Mouse (Mus musculus): ENCODE measurements around the gene Ssbp4. TPM values are rescaled to one million over a fixed set of nuclear protein-coding genes. Genes with fewer than 3 reads are reported as not detected.

Gene Ssbp4
- polyA plus RNA-seq, 1 experiment from 2014 or later: 121 TPM

DNA sequence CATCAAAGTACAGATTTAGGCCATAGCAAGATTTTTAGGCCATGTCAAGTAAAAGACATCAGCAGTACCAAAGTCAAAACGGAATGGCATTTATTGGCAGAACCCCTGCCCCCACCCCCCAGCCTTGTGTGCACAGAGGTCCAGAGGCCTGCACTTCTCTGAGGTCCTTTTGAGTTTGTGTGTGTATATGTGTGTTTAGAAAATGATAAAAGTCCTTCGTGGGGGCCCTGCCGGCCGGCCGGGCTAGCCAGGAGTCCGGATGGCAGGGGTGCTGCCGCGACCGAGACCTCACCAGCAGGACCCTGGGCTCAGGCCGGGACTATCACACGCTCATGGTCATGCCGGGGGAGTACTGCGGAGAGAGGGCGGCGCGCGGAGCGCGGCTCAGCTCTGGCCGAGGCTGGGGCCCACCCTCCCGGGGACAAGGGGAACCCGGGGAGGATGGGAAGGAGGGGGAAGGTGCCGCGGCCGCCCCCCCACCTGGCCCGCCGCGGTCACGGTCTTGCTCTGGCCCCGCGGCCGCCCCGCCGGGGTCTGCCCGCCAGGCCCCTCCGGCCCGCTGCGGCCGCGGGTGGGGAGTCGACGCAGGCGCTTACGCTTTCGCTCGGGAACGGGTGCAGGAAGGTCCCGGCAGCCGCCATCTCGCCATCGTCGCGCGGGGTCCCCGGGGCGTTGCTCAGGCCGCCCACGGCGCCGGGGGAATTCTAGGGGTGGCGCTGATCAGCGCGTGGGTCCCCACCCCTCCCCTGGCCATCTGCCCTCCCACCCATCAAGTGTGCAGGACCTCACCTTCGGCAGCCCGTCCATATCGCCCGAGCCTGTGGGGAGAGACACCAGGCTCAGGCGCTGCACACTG is 11.0 kb downstream of the Ssbp4 start:
- WGBS: 10% methylated on average over 62 of the region's 68 CpGs
- Histone ChIP-seq H3K9ac (replicated peaks; ENCODE audit: low read depth, low read length) (peak overlapping the region; percentile 54), H3K36me3 (ENCODE audit: control insufficient read depth, insufficient read depth) (no peaks in the 10 kb centered on the region; the same call in 1 of the 2 replicates), H3K4me2 (ENCODE audit: low read length) (peak overlapping the region; percentile 87), H3K4me1 (replicated peaks; ENCODE audit: control insufficient read depth, insufficient read depth, low read length) (peaks cover 56% of the 10 kb centered on the region), H3K4me3 (replicated peaks; ENCODE audit: low read length) (peak overlapping the region; percentile 53), H3K27ac (ENCODE audit: low read length) (no peak overlapping the region), H3K9me3 (ENCODE audit: control insufficient read depth, low read length) (no peaks in the 10 kb centered on the region), H3K27me3 (replicated peaks; ENCODE audit: control insufficient read depth, insufficient read depth, low read length) (no peaks in the 10 kb centered on the region)
- ATAC-seq: no peak

DNA sequence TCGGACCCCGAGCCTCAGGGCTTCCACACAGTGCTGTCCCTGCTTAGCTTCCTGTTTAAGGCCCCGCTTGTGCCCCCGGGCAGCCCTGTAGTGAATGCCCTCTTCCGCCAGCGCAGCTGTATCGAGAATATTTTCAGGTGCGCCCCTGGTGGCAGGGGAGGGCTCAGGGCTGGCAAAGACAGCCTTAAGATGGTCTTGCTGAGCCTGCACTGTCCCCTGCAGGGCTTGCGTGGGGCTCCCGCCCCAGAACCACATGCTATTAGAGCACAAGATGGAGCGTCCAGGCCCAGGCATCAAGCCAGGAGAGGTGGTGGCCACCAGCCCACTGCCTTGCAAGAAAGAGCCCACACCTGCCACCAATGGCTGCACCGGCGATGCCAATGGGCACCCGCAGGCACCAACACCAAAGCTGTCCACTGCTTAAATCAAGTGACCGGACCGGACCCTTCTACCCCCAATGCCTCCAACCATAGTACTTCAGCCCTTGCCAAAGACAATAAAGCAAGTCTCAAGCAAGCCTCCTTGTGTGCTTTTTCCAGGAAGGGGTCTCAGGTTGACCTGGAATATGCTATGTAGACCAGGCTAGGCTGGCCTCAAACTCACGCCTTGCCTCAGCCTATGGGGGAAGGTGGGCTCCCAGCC is 11.8 kb downstream of the Ssbp4 start:
- Histone ChIP-seq H3K4me1 (replicated peaks; ENCODE audit: control insufficient read depth, insufficient read depth, low read length) (peaks cover 54% of the 10 kb centered on the region), H3K27ac (ENCODE audit: low read length) (no peak overlapping the region), H3K9me3 (ENCODE audit: control insufficient read depth, low read length) (no peaks in the 10 kb centered on the region), H3K27me3 (replicated peaks; ENCODE audit: control insufficient read depth, insufficient read depth, low read length) (no peaks in the 10 kb centered on the region), H3K4me3 (replicated peaks; ENCODE audit: low read length) (peak overlapping the region; percentile 53; the same call in 1 of the 2 replicates), H3K9ac (replicated peaks; ENCODE audit: low read depth, low read length) (peak overlapping the region; percentile 54; the same call in 1 of the 2 replicates), H3K36me3 (ENCODE audit: control insufficient read depth, insufficient read depth) (no peaks in the 10 kb centered on the region), H3K4me2 (ENCODE audit: low read length) (peak overlapping the region; percentile 87; the same call in 1 of the 2 replicates)
- whole genome bisulfite sequencing: 73% methylated on average over 17 of the region's 17 CpGs
- ATAC-seq: no peak

DNA sequence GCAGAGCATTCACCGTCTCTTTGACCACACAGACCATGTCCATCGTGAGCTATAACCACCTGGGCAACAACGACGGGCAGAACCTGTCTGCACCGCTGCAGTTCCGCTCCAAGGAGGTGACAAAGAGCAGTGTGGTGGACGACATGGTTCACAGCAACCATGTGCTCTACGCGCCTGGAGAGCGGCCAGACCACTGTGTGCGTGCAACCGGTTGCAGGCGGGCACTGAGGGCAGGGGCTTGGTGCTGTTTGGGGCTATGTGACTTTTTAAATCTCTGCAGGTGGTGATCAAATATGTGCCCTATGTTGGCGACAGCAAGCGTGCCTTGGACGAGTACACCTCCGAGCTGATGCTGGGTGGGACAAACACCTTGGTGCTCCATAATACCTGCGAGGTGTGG is 12.5 kb downstream of the Ssbp4 start:
- ATAC-seq: no peak
- no peaks in the 10 kb centered on the region for H3K9me3 ChIP-seq (ENCODE audit: control insufficient read depth, low read length)
- H3K4me1 ChIP-seq (replicated peaks; ENCODE audit: control insufficient read depth, insufficient read depth, low read length): peaks cover 48% of the 10 kb centered on the region
- H3K4me2 ChIP-seq (ENCODE audit: low read length): no peak overlapping the region
- WGBS: 91% methylated on average over 18 of the region's 18 CpGs
- no peak overlapping the region for H3K4me3 ChIP-seq (replicated peaks; ENCODE audit: low read length)
- H3K27ac ChIP-seq (ENCODE audit: low read length): no peak overlapping the region
- no peaks in the 10 kb centered on the region for H3K27me3 ChIP-seq (replicated peaks; ENCODE audit: control insufficient read depth, insufficient read depth, low read length)
- H3K36me3 ChIP-seq (ENCODE audit: control insufficient read depth, insufficient read depth): no peaks in the 10 kb centered on the region
- H3K9ac ChIP-seq (replicated peaks; ENCODE audit: low read depth, low read length): no peak overlapping the region

DNA sequence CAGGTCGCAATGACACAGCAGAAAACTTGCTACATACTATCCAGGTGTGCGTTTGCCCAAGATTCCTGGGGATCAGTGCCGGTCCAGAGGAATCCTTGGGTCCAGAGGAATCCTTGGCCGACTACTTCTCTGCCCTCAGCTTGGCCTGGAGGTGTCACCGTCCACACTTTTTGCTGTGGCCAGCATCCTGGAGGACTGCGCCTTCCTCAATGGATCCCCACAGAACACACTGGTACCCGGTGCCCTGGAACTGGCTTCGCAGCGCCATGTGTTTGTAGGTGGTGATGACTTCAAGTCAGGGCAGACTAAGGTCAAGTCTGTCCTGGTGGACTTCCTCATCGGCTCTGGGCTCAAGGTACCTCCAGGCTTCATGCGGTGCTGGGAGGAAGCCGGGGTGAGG is 12.9 kb downstream of the Ssbp4 start:
- no peak for ATAC-seq
- H3K9ac ChIP-seq (replicated peaks; ENCODE audit: low read depth, low read length): no peak overlapping the region
- H3K27ac ChIP-seq (ENCODE audit: low read length): no peak overlapping the region
- H3K4me1 ChIP-seq (replicated peaks; ENCODE audit: control insufficient read depth, insufficient read depth, low read length): peaks cover 44% of the 10 kb centered on the region
- H3K9me3 ChIP-seq (ENCODE audit: control insufficient read depth, low read length): no peaks in the 10 kb centered on the region
- no peaks in the 10 kb centered on the region for H3K27me3 ChIP-seq (replicated peaks; ENCODE audit: control insufficient read depth, insufficient read depth, low read length)
- no peak overlapping the region for H3K4me3 ChIP-seq (replicated peaks; ENCODE audit: low read length)
- no peak overlapping the region for H3K4me2 ChIP-seq (ENCODE audit: low read length)
- WGBS: 93% methylated on average over 12 of the region's 12 CpGs
- no peaks in the 10 kb centered on the region for H3K36me3 ChIP-seq (ENCODE audit: control insufficient read depth, insufficient read depth)

DNA sequence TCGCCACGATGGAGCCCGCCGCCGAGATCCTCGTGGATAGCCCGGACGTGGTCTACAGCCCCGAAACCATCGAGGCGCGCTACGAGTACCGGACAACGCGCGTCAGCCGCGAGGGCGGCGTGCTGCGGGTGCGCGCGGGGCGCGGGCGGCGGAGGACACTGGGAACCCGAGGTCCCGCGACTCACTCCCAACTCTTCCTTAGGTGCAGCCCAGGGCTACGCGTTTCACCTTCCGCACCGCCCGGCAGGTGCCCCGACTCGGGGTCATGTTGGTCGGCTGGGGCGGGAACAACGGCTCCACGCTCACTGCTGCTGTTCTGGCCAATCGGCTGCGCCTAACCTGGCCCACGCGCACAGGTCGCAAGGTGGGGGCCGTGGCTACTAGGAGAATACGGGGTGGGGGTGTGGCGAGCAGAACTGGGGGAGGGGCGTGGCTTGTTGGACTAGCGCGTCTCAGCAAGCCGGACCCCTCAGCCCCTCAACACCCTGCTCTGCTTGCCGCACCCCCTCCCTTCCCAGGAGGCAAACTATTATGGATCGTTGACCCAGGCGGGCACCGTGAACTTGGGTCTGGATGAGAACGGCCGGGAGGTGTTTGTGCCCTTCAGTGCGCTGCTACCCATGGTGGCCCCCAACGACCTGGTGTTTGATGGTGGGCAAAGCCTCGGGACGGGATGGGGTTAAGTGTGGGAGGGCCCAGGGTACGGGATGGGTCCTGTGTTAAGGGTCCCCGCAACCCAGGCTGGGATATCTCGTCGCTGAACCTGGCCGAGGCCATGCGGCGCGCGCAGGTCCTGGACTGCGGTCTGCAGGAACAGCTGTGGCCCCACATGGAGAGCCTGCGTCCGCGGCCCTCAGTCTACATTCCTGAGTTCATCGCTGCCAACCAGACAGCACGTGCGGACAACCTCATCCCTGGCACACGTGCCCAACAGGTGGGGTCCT is 13.8 kb downstream of the Ssbp4 start:
- Histone ChIP-seq H3K9me3 (ENCODE audit: control insufficient read depth, low read length) (no peaks in the 10 kb centered on the region), H3K4me3 (replicated peaks; ENCODE audit: low read length) (peak overlapping the region; percentile 67), H3K27ac (ENCODE audit: low read length) (no peak overlapping the region), H3K36me3 (ENCODE audit: control insufficient read depth, insufficient read depth) (0 out of 2 replicates have a peak, but pooled peaks cover 2% of the 10 kb centered on the region), H3K27me3 (replicated peaks; ENCODE audit: control insufficient read depth, insufficient read depth, low read length) (no peaks in the 10 kb centered on the region), H3K4me1 (replicated peaks; ENCODE audit: control insufficient read depth, insufficient read depth, low read length) (peaks cover 39% of the 10 kb centered on the region), H3K9ac (replicated peaks; ENCODE audit: low read depth, low read length) (peak overlapping the region; percentile 59), H3K4me2 (ENCODE audit: low read length) (peak overlapping the region; percentile 88)
- WGBS: 10% methylated on average over 82 of the region's 82 CpGs
- ATAC-seq: peak; percentile 9

DNA sequence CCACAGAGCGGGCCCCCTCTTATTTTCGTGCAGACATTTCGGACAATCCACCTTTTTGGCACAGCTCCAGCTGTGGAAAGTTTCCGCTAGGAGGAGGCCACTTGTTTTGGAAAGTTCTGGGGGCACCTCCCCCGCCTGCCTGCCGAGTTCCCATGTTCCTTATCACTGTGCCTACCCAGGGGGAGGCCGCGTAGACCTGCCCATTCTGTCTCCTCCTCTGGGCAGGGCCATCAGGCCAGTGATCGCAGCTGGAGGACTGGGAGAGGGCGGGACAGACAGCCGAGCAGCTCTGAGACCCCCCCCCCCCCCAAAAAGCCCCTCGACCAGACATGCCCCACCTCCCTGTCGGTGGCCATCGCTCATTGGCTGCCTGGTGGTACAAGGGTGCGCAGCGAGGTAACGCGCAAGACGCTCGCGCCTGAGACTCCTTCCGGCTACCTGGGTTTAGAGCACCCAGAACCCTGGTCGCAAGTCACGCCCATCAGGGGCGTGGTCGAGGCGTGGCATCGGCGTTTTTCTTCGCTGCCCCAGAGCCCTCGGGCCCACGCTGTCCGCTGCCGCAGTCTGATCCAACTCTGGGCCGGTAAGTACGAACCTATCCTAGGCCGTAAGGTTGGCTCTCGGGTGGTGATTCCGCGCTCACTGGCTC is 14.6 kb downstream of the Ssbp4 start, which contains the start of gene Isyna1:
Gene Isyna1, plus strand, starts transcription at position 413 of the 649 bp plus-strand sequence.
- Histone ChIP-seq H3K9me3 (ENCODE audit: control insufficient read depth, low read length) (no peaks in the 10 kb centered on the region), H3K4me3 (replicated peaks; ENCODE audit: low read length) (peak within 1 kb of the TSS; percentile 67), H3K27ac (ENCODE audit: low read length) (no peak within 1 kb of the TSS), H3K36me3 (ENCODE audit: control insufficient read depth, insufficient read depth) (0 out of 2 replicates have a peak, but pooled peaks cover 4% of the 10 kb centered on the region), H3K27me3 (replicated peaks; ENCODE audit: control insufficient read depth, insufficient read depth, low read length) (no peaks in the 10 kb centered on the region), H3K4me1 (replicated peaks; ENCODE audit: control insufficient read depth, insufficient read depth, low read length) (peaks cover 39% of the 10 kb centered on the region), H3K4me2 (ENCODE audit: low read length) (peak within 1 kb of the TSS; percentile 88), H3K9ac (replicated peaks; ENCODE audit: low read depth, low read length) (peak within 1 kb of the TSS; percentile 59)
- WGBS: under 1% methylated on average over 40 of the region's 40 CpGs
- peak; percentile 79 for ATAC-seq

DNA sequence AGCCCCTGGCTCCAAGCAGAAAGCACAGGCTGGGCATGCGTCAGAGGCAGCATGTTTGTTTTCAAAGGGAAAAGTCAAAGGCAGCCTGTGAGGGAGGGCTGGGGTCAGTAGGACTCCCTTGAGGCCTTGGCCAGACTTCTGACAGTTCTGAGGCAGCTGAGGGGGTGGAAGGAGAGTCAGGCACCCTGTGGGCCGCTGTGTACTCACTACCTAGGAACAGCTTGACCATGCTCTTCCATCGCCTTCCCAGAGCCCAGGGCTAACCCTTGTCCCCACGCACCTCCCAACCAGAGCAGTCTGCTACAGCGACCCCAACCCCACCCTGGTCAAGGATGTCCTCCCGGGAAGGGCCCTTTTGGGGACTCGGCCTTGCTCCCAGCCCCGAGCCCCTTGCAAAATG is 15.5 kb downstream of the Ssbp4 start:
- Histone ChIP-seq H3K9me3 (ENCODE audit: control insufficient read depth, low read length) (no peaks in the 10 kb centered on the region), H3K9ac (replicated peaks; ENCODE audit: low read depth, low read length) (no peak overlapping the region), H3K4me1 (replicated peaks; ENCODE audit: control insufficient read depth, insufficient read depth, low read length) (peaks cover 30% of the 10 kb centered on the region), H3K27ac (ENCODE audit: low read length) (no peak overlapping the region), H3K27me3 (replicated peaks; ENCODE audit: control insufficient read depth, insufficient read depth, low read length) (no peaks in the 10 kb centered on the region), H3K36me3 (ENCODE audit: control insufficient read depth, insufficient read depth) (0 out of 2 replicates have a peak, but pooled peaks cover 4% of the 10 kb centered on the region), H3K4me3 (replicated peaks; ENCODE audit: low read length) (no peak overlapping the region), H3K4me2 (ENCODE audit: low read length) (no peak overlapping the region)
- ATAC-seq: no peak
- WGBS: 54% methylated on average over 8 of the region's 8 CpGs

DNA sequence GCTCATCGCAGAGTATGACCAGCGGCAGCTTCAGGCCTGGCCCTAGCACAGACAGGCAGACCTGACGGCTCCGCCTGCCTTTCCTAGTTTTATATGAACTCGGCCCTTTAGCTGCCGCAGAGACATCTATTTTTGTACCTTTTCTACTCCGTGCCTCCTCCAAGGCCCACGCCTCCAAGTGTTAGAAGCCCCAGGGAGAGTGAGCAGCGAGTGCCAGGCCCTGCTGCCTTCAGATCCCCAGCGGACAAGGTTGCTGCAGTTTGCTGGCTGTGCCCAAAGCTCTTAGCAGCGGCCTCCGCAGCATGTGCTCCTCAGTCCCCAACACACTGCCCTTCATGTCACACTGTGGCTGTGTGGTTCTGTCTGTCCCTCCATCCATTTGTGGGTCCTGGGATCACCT is 17.1 kb downstream of the Ssbp4 start:
- Histone ChIP-seq H3K27ac (ENCODE audit: low read length) (no peak overlapping the region), H3K4me3 (replicated peaks; ENCODE audit: low read length) (no peak overlapping the region), H3K36me3 (ENCODE audit: control insufficient read depth, insufficient read depth) (0 out of 2 replicates have a peak, but pooled peaks cover 4% of the 10 kb centered on the region), H3K27me3 (replicated peaks; ENCODE audit: control insufficient read depth, insufficient read depth, low read length) (no peaks in the 10 kb centered on the region), H3K9me3 (ENCODE audit: control insufficient read depth, low read length) (no peaks in the 10 kb centered on the region), H3K4me2 (ENCODE audit: low read length) (no peak overlapping the region), H3K9ac (replicated peaks; ENCODE audit: low read depth, low read length) (no peak overlapping the region), H3K4me1 (replicated peaks; ENCODE audit: control insufficient read depth, insufficient read depth, low read length) (peaks cover 18% of the 10 kb centered on the region)
- no peak for ATAC-seq
- 87% methylated on average over 12 of the region's 12 CpGs for WGBS

All from forebrain, embryonic 16.5 days (tissue).